Mouse (Mus musculus): ENCODE data around the gene Arhgef18.

Gene Arhgef18

GRCm38 (mm10) chr8:3392771-3393710 lies at the start of gene Arhgef18:
TSS of gene Arhgef18 (plus strand) at chr8:3393006.
- peak; percentile 72 to 78 for DNase-seq (ENCODE audit: low spot score in 2 of 2)

- DNase-seq (ENCODE audit: low spot score in 2 of 2): no peak
Measured at GRCm38 (mm10) chr8:3345337-3345736, 47.5 kb upstream of the Arhgef18 start.

GRCm38 (mm10) chr8:3346691-3347413 lies 46.0 kb upstream of the Arhgef18 start:
- no peak for DNase-seq (ENCODE audit: low spot score in 2 of 2)

- no peak for DNase-seq (ENCODE audit: low spot score in 2 of 2)
Measured at GRCm38 (mm10) chr8:3348142-3348823, 44.5 kb upstream of the Arhgef18 start.

GRCm38 (mm10) chr8:3350747-3351146 lies 42.1 kb upstream of the Arhgef18 start:
- no peak for DNase-seq (ENCODE audit: low spot score in 2 of 2)

GRCm38 (mm10) chr8:3352715-3353114 lies 40.1 kb upstream of the Arhgef18 start:
- no peak for DNase-seq (ENCODE audit: low spot score in 2 of 2)

- no peak for DNase-seq (ENCODE audit: low spot score in 2 of 2)
Measured at GRCm38 (mm10) chr8:3353189-3353810, 39.5 kb upstream of the Arhgef18 start, which contains the start of gene A430078G23Rik. TSS of gene A430078G23Rik (plus strand) at chr8:3353415.

- DNase-seq (ENCODE audit: low spot score in 2 of 2): no peak
Measured at GRCm38 (mm10) chr8:3353811-3354442, 38.9 kb upstream of the Arhgef18 start.

- DNase-seq (ENCODE audit: low spot score in 2 of 2): no peak
Measured at GRCm38 (mm10) chr8:3354443-3354812, 38.4 kb upstream of the Arhgef18 start.

- no peak for DNase-seq (ENCODE audit: low spot score in 2 of 2)
Measured at GRCm38 (mm10) chr8:3355586-3355985, 37.2 kb upstream of the Arhgef18 start.

GRCm38 (mm10) chr8:3358060-3358459 lies 34.7 kb upstream of the Arhgef18 start:
- peak; percentile 77 to 79 for DNase-seq (ENCODE audit: low spot score in 2 of 2)

- no peak for DNase-seq (ENCODE audit: low spot score in 2 of 2)
Measured at GRCm38 (mm10) chr8:3367086-3367485, 25.7 kb upstream of the Arhgef18 start.

- no peak for DNase-seq (ENCODE audit: low spot score in 2 of 2)
Measured at GRCm38 (mm10) chr8:3368091-3368490, 24.7 kb upstream of the Arhgef18 start.

- DNase-seq (ENCODE audit: low spot score in 2 of 2): no peak
Measured at GRCm38 (mm10) chr8:3375748-3376147, 17.1 kb upstream of the Arhgef18 start.

- no peak for DNase-seq (ENCODE audit: low spot score in 2 of 2)
Measured at GRCm38 (mm10) chr8:3376641-3377274, 16.0 kb upstream of the Arhgef18 start.

- DNase-seq (ENCODE audit: low spot score in 2 of 2): peak; percentile 54 to 56
Measured at GRCm38 (mm10) chr8:3387286-3387685, 5.5 kb upstream of the Arhgef18 start.

- DNase-seq (ENCODE audit: low spot score in 2 of 2): no peak
Measured at GRCm38 (mm10) chr8:3388591-3389338, 4.0 kb upstream of the Arhgef18 start.

GRCm38 (mm10) chr8:3389506-3389905 lies 3.3 kb upstream of the Arhgef18 start:
- DNase-seq (ENCODE audit: low spot score in 2 of 2): no peak

- DNase-seq (ENCODE audit: low spot score in 2 of 2): no peak
Measured at GRCm38 (mm10) chr8:3392293-3392692, 513 bp upstream of the Arhgef18 start.

GRCm38 (mm10) chr8:3394600-3394999 lies 1.8 kb downstream of the Arhgef18 start:
- DNase-seq (ENCODE audit: low spot score in 2 of 2): no peak

All from frontal cortex, postnatal 25 days (tissue).